Mouse (Mus musculus): Measurements from ENCODE around the gene Oscp1.

DNA sequence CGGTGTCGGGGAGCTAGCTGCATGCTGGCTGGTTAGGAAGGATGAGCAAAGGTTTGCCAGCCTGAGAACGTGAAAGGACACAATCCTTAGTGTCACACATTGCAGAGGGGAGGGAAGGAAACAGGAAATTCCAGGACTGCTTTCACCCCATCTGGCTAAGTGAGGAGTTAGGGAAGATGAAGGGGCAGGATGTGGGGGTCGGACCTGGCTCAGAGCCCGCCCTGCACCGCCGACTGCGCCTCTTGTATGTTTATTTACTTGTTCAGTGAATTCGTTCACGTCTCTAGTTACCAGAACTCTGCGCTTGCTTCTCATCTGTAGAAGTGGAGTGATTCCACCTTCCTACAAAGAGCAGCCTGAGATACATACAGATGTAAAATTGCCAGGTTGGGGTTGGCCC lies 72.1 kb downstream of the Oscp1 start:
- TF ChIP-seq CTCF (conservative IDR thresholded peaks at IDR 0.05 in 1 of 2, IDR thresholded peaks at IDR 0.05 in 1 of 2; ENCODE audit: low read depth in 2 of 2, low read length in 2 of 2), result no peak
- TF ChIP-seq USF1 (IDR thresholded peaks at IDR 0.05; ENCODE audit: low read depth, low read length), result no peak
- TF ChIP-seq EP300 (IDR thresholded peaks at IDR 0.05; ENCODE audit: low read length), result no peak
- no peak for TF ChIP-seq RAD21 (IDR thresholded peaks at IDR 0.05; ENCODE audit: low read depth, low read length)
- TF ChIP-seq POLR2A (IDR thresholded peaks at IDR 0.05; ENCODE audit: low read depth, low read length), result no peak
- no peak for TF ChIP-seq MAFK (IDR thresholded peaks at IDR 0.05; ENCODE audit: insufficient replicate concordance, low read length)
